Mouse (Mus musculus) neural tube, embryonic 14.5 days (tissue): Measurements from ENCODE around the gene Timm44. TPM values are rescaled to one million over a fixed set of nuclear protein-coding genes. Genes with fewer than 3 reads are reported as not detected.
A peak's percentile ranks its signal among the peaks of the same experiment; 100 is the strongest.

Experiments used
- ATAC-seq: fragments of 200-750 bp; cut with Nextera tagmentation; 2 replicates; pipeline ENCODE4 v1.8.0; 2017; ENCODE audit warnings: low read depth, mild to moderate bottlenecking, moderate TSS enrichment, moderate library complexity
- H3K27ac ChIP-seq: fragments of 300-500 bp; sonication (generic); 2 replicates; pipeline ENCODE4 v1.5.1; 2014; ENCODE audit warnings: low read depth, mild to moderate bottlenecking, control low read depth, low read length, moderate library complexity, mixed read lengths
- H3K27me3 ChIP-seq: fragments of 300-500 bp; sonication (generic); 2 replicates; pipeline ENCODE4 v1.6.1; 2014; ENCODE audit warnings: low read length; ENCODE audit not compliant: control insufficient read depth, insufficient read depth
- H3K36me3 ChIP-seq: fragments of 300-500 bp; sonication (generic); 2 replicates; pipeline ENCODE4 v1.6.1; 2014; ENCODE audit warnings: low read length, mixed read lengths; ENCODE audit not compliant: control insufficient read depth, insufficient read depth
- H3K4me1 ChIP-seq: fragments of 300-500 bp; sonication (generic); 2 replicates; pipeline ENCODE4 v1.6.1; 2014; ENCODE audit warnings: low read length; ENCODE audit not compliant: control insufficient read depth, insufficient read depth
- H3K4me2 ChIP-seq: fragments of 300-500 bp; sonication (generic); 2 replicates; pipeline ENCODE4 v1.6.1; 2014; ENCODE audit warnings: mild to moderate bottlenecking, low read depth, low read length, control low read depth
- H3K4me3 ChIP-seq: fragments of 300-500 bp; sonication (generic); 2 replicates; pipeline ENCODE4 v1.5.1; 2014; ENCODE audit warnings: low read depth, low read length, control low read depth, mixed read lengths
- H3K9ac ChIP-seq: fragments of 300-500 bp; sonication (generic); replicated peaks from 2 replicates; pipeline ENCODE4 v1.6.1; 2014; ENCODE audit warnings: low read depth, mild to moderate bottlenecking, control low read depth, low read length, mixed read lengths
- H3K9me3 ChIP-seq: fragments of 300-500 bp; sonication (generic); 2 replicates; pipeline ENCODE4 v1.6.1; 2016; ENCODE audit warnings: low read length; ENCODE audit not compliant: control insufficient read depth
- WGBS: fragments of 180-500 bp; shearing (Covaris S2); extraction: QIAGEN DNeasy Blood & Tissue Kit; methylation state at CpG from one replicate; pipeline ENCODE4 v1.1.7; 2014; 5-methylcytosine and 5-hydroxymethylcytosine counted together
- polyA plus RNA-seq: library from polyadenylated mRNA; unstranded; fragments of >200 nt; fragmentation: Nextera tagmentation; extraction: Ambion mirVana; gene quantifications from 2 replicates; pipeline ENCODE4 v1.2.1, GENCODE M21; 2014

The Timm44 gene
- polyA plus RNA-seq, 1 experiment from 2014 or later = 52.2 TPM

DNA sequence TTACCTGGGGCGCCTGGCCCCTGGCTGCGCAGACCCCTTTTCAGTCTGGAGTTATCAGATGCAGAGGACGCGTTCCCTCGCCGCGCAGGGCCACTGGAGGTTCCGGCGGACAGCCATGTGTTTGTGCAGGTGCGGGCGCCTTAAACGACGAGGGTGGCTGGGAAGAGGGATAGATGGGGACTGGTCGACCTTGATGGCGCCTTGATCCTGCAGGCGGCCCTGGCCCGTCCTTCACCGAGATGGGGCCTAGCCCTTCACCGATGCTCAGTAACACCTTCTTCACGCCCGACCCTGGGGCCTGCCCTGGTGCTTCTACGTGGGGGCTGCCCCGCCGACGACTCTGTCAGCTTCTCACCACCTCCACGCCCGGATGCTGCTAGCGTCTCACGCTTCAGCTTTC, 26.5 kb downstream of the Timm44 start:
- H3K4me2 ChIP-seq = no peak overlapping the region
- H3K27me3 ChIP-seq = no peaks in the 10 kb centered on the region
- no peak for ATAC-seq
- no peak overlapping the region for H3K9ac ChIP-seq
- peaks cover 4% of the 10 kb centered on the region for H3K4me1 ChIP-seq
- H3K27ac ChIP-seq = no peak overlapping the region
- peaks cover 38% of the 10 kb centered on the region for H3K36me3 ChIP-seq
- no peaks in the 10 kb centered on the region for H3K9me3 ChIP-seq
- H3K4me3 ChIP-seq = no peak overlapping the region
- 12% methylated on average over 29 of the region's 29 CpGs for WGBS

DNA sequence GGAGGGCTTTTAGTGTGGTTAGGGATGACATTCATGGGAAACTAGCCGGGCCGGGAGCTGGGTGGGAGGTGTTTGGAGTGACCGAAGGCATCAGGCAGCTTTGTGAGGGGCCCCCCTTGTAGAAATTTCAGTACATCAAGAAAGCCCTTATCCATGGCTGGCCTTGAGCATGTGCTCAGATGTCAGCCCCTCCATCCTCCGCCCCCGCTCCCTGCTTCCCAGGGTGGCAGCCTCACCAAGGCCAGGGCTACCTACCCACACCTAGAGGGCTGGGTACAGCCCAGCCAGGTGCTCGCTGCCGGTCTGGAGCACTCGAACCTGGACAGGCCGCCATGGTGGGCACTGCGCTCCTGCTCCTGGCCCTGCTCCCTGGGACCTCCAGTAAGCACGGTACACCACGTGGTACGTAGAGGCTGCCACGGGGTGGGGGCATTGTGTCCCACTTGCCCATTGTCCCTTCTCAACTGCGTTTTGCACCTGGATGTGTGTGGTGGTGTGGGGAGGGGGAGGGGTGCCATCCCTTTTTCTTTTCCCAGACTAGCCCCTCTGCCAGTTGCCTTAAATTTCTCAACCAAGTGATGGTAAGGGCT, 27.7 kb downstream of the Timm44 start, which contains the start of gene Tgfbr3l:
TSS of gene Tgfbr3l (plus strand) at position 264 of the 590 bp plus-strand sequence.
- Histone ChIP-seq H3K27me3 (no peaks in the 10 kb centered on the region), H3K36me3 (peaks cover 45% of the 10 kb centered on the region), H3K27ac (no peak within 1 kb of the TSS), H3K9me3 (no peaks in the 10 kb centered on the region), H3K4me2 (no peak within 1 kb of the TSS), H3K4me3 (no peak within 1 kb of the TSS), H3K9ac (no peak within 1 kb of the TSS), H3K4me1 (no peaks in the 10 kb centered on the region)
- WGBS = 76% methylated on average over 15 of the region's 15 CpGs
- no peak for ATAC-seq

DNA sequence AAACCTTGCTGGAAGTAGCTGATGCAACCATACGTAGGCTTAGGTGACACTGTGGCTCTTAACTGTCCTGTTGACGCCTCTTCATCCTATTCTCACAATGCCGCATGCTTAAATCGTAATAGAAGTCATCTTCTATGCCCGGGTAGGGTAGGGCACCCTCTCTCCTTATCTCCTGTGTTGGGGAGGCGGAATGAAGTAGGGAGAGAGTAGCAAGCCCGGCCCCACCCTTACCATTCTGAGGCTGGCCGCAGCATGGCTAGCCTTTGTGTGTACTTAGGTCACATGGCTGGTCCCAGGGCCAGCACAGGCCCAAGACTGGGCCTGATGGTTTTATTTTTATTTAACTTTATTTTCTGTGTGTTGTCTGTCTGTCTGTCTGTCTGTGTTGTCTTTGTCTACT, 28.5 kb downstream of the Timm44 start:
- no peak overlapping the region for H3K4me2 ChIP-seq
- no peaks in the 10 kb centered on the region for H3K9me3 ChIP-seq
- no peak for ATAC-seq
- H3K9ac ChIP-seq = no peak overlapping the region
- H3K27ac ChIP-seq = no peak overlapping the region
- peaks cover 49% of the 10 kb centered on the region for H3K36me3 ChIP-seq
- no peak overlapping the region for H3K4me3 ChIP-seq
- no peaks in the 10 kb centered on the region for H3K27me3 ChIP-seq
- 96% methylated on average over 8 of the region's 8 CpGs for WGBS
- H3K4me1 ChIP-seq = no peaks in the 10 kb centered on the region

DNA sequence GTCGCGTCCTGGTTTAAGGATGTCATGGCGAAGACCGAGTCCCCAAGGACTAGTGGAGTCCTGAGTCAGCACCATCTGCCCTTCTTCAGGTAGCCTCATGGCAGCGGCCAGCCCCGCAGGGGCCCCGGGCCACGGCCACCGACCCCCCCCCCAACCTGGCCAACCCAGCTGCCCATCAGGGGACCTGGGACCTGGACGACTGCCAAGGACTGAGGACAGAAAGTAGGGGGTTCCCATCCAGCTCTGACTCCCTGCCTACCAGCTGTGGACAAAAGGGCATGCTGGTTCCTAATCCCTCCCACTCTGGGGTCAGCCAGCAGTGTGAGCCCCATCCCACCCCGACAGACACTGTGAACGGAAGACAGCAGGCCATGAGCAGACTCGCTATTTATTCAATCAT, 30.0 kb downstream of the Timm44 start:
- 88% methylated on average over 13 of the region's 13 CpGs for WGBS
- H3K9me3 ChIP-seq = no peaks in the 10 kb centered on the region
- no peak overlapping the region for H3K27ac ChIP-seq
- no peak overlapping the region for H3K9ac ChIP-seq
- no peak overlapping the region for H3K4me2 ChIP-seq
- H3K4me3 ChIP-seq = no peak overlapping the region
- H3K27me3 ChIP-seq = no peaks in the 10 kb centered on the region
- H3K4me1 ChIP-seq = peaks cover 6% of the 10 kb centered on the region; the same call in 1 of the 2 replicates
- peaks cover 49% of the 10 kb centered on the region for H3K36me3 ChIP-seq
- ATAC-seq = no peak

DNA sequence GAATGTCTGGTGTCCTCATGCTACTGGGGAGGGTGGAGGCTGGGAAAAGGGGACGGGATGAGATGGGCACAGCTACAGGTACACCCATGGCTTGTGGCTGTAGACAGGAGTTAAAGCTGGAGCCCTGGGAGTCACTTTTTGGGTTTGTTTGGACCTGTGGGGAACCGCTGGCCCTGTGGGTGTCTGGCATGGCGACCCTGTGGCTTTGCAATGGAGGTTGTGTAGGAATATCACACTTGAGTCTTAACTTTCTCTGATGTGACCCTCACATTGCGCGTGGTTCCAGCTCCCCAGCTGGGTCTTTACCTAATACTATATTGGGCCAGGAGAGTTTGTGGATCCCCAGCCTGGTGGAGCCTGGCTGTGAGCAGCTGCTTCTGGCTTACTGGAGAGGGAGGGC, 30.7 kb downstream of the Timm44 start:
- WGBS = 95% methylated on average over 5 of the region's 5 CpGs
- Histone ChIP-seq H3K4me2 (no peak overlapping the region), H3K36me3 (peaks cover 49% of the 10 kb centered on the region), H3K27me3 (no peaks in the 10 kb centered on the region), H3K27ac (no peak overlapping the region), H3K4me3 (no peak overlapping the region), H3K4me1 (peaks cover 13% of the 10 kb centered on the region), H3K9ac (no peak overlapping the region), H3K9me3 (no peaks in the 10 kb centered on the region)
- ATAC-seq = no peak

DNA sequence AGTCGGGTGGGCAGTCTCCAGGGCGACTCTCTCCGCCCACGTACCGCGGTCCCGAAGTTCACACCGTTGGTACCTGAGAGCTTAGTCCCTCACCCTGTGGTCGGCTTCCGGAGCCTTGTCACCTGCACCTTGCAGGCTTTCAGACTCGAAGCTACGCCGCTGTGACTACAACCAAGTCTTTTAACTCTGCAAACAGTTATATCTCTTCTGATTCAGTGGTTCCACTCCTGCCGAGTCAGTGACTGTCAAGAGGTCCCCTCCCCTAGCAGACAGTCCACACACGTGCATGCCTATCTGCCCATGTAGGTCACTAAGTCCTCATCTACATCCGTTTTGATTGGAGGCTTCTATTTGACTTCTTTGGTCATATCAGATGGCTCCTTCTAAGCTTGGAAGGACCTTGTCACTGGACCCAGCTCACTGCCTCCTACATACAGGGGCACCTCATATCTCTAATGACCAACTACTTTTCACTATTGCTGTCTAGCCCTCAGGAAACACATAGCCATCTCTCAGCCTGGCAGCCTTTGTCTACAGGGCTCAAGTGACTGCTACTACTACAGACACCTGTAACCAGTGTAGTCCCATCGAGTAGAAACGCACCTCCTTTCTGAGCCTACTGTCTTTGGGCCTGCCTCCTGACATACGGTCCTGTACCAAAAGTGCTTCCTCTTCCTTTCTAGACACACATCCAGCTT, 36.4 kb downstream of the Timm44 start:
- H3K4me2 ChIP-seq = peak overlapping the region; percentile 91
- peak overlapping the region; percentile 85 for H3K27ac ChIP-seq
- no peaks in the 10 kb centered on the region for H3K9me3 ChIP-seq
- H3K4me3 ChIP-seq = peak overlapping the region; percentile 52
- peaks cover 13% of the 10 kb centered on the region for H3K36me3 ChIP-seq
- peak overlapping the region; percentile 75 for H3K9ac ChIP-seq
- H3K4me1 ChIP-seq = peaks cover 24% of the 10 kb centered on the region
- WGBS = 14% methylated on average over 19 of the region's 19 CpGs
- no peaks in the 10 kb centered on the region for H3K27me3 ChIP-seq
- ATAC-seq = peak; percentile 32; the same call in 1 of the 2 replicates

DNA sequence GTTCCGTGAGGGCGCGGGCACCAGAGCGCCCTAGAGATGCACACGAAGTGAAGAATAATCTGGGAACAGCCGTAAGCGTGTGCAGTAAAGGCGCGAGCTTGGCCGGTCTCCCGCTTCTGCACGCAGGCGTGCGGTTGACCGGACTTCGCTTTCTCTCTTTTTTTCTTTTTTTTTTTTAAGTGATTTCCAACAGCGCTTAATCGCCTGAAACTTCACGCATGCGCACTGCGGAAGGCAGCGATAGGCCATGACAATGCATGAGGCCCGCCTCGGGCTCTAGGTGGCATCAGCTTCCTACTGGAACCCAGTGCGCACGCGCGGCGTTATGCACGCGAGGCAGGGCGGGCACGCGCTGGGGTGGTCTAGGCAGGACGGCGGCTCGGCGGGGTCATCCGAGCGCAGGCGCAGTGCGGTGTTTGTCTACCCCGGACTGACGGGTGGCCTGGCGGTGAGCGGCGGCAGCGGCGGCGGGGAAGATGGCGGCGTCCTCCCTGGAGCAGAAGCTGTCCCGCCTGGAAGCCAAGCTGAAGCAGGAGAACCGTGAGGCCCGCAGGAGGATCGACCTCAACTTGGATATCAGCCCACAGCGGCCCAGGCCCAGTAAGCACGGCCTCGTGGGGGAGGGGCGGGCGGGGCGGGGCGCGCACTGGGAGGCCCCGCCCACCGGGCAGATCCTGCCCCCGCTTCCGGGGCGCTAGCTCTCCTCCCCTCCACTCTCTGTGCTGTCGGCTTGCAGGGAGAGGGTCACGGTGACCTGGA, 37.1 kb downstream of the Timm44 start, which contains the start of the genes Map2k7 and Gm49320:
TSS of gene Map2k7 (plus strand) at position 307 of the 759 bp plus-strand sequence.
TSS of gene Gm49320 (plus strand) at position 432 of the 759 bp plus-strand sequence.
- peak; percentile 93 for ATAC-seq
- Histone ChIP-seq H3K27ac (peak within 1 kb of the TSS; percentile 91), H3K27me3 (no peaks in the 10 kb centered on the region), H3K4me2 (peak within 1 kb of the TSS; percentile 91), H3K4me1 (peaks cover 24% of the 10 kb centered on the region), H3K9me3 (no peaks in the 10 kb centered on the region), H3K9ac (peak within 1 kb of the TSS; percentile 75), H3K36me3 (peaks cover 7% of the 10 kb centered on the region; the same call in 1 of the 2 replicates), H3K4me3 (peak within 1 kb of the TSS; percentile 52)
- WGBS = under 1% methylated on average over 62 of the region's 71 CpGs

DNA sequence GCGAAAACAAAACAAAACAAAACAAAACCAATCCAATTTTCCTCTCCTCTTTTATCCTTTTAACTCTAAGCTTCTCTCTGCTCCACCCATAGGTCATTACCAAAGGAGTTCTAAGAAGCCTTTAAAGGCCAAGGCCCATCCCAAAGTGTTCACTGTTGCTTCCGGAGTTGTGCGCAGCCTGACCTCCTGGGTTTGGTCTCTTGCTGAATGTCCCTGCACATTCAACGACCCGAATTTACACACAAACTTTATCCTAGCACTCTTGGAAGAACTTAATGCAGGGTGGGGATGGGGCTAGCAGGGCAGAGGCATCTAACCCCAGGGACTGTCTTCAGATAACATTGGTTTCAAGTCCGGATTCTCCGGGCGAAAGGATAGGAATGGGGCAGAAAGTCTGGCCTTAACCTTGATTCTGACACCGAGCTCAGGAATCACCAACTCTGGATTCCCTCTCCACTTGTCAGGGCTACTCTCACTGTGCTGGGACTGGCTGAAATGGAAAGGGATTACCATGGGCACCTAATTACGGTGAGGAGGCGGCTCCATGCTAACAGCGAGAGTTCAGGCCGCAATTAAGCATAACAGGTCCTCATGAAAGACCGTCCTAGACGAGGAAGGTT, 37.8 kb downstream of the Timm44 start:
- Histone ChIP-seq H3K27ac (peak overlapping the region; percentile 91), H3K36me3 (peaks cover 3% of the 10 kb centered on the region; the same call in 1 of the 2 replicates), H3K4me3 (peak overlapping the region; percentile 52), H3K9ac (peak overlapping the region; percentile 54), H3K4me1 (peaks cover 24% of the 10 kb centered on the region), H3K9me3 (no peaks in the 10 kb centered on the region), H3K27me3 (no peaks in the 10 kb centered on the region), H3K4me2 (peak overlapping the region; percentile 65)
- WGBS = 20% methylated on average over 15 of the region's 15 CpGs
- no peak; the same call in 1 of the 2 replicates for ATAC-seq
